Mouse (Mus musculus) MEL (cell line): Measurements from ENCODE around the gene Ncoa3. TPM values are rescaled to one million over a fixed set of nuclear protein-coding genes. Genes with fewer than 3 reads are reported as not detected.

Source experiments
- DNase-seq: peaks from one replicate; pipeline ENCODE4 v3.0.0; 2011; ENCODE audit warnings: low read depth, low spot score
- H3K27ac ChIP-seq: 2 replicates; pipeline ENCODE4 v1.5.1; 2012; ENCODE audit warnings: low read depth, mild to moderate bottlenecking, control low read depth, low read length, moderate library complexity; ENCODE audit not compliant: control insufficient read depth
- H3K27me3 ChIP-seq, 2 experiments: fragments of 150-350 bp in 1 of 2; sonication (generic) in 1 of 2; 2 replicates each; pipeline ENCODE4 v1.6.1; 2012; ENCODE audit warnings: low read length in 2 of 2, mild to moderate bottlenecking in 2 of 2, improper control_type of control experiment in 1 of 2, moderate library complexity in 1 of 2; ENCODE audit not compliant: insufficient read depth in 2 of 2, control insufficient read depth in 1 of 2
- H3K36me3 ChIP-seq, 2 experiments: 2 replicates each; pipeline ENCODE4 v1.6.1; 2012 to 2014; ENCODE audit warnings: low read length in 2 of 2, improper control_type of control experiment in 1 of 2, inconsistent platforms in 1 of 2, mild to moderate bottlenecking in 1 of 2; ENCODE audit not compliant: insufficient read depth in 2 of 2, control insufficient read depth in 1 of 2
- H3K4me1 ChIP-seq, 2 experiments: fragments of 150-350 bp in 1 of 2; sonication (generic) in 1 of 2; 2 replicates each; pipeline ENCODE4 v1.6.1; 2012; ENCODE audit warnings: low read length in 2 of 2, improper control_type of control experiment in 1 of 2, mild to moderate bottlenecking in 1 of 2; ENCODE audit not compliant: insufficient read depth in 2 of 2, control insufficient read depth in 1 of 2
- H3K4me3 ChIP-seq, 2 experiments: fragments of 150-350 bp in 1 of 2; sonication (generic) in 1 of 2; 2 replicates each; pipeline ENCODE4 v1.5.1; 2012; ENCODE audit warnings: low read depth in 2 of 2, low read length in 2 of 2, mild to moderate bottlenecking in 2 of 2, moderate library complexity in 2 of 2, control low read depth in 1 of 2, improper control_type of control experiment in 1 of 2; ENCODE audit not compliant: control insufficient read depth in 1 of 2, insufficient read depth in 1 of 2
- H3K79me2 ChIP-seq: 2 replicates; pipeline ENCODE4 v1.6.1; 2012; ENCODE audit warnings: mild to moderate bottlenecking, low read length, moderate library complexity; ENCODE audit not compliant: control insufficient read depth, poor library complexity, insufficient read depth
- H3K9ac ChIP-seq: 2 replicates; pipeline ENCODE4 v1.6.1; 2012; ENCODE audit warnings: low read depth, mild to moderate bottlenecking, control low read depth, low read length, moderate library complexity; ENCODE audit not compliant: control insufficient read depth, poor library complexity, severe bottlenecking
- H3K9me3 ChIP-seq: fragments of 150-350 bp; sonication (generic); replicated peaks from 2 replicates; pipeline ENCODE4 v1.6.1; 2012; ENCODE audit warnings: mild to moderate bottlenecking, low read length, improper control_type of control experiment, moderate library complexity; ENCODE audit not compliant: insufficient read depth
- BHLHE40 ChIP-seq: IDR thresholded peaks from 2 replicates; pipeline ENCODE4 v1.6.1; 2012; ENCODE audit warnings: low read depth, mild to moderate bottlenecking, inconsistent platforms, low read length, improper control_type of control experiment, borderline replicate concordance
- CHD1 ChIP-seq: IDR thresholded peaks from 2 replicates; pipeline ENCODE4 v1.6.1; 2012; ENCODE audit warnings: low read depth, mild to moderate bottlenecking, inconsistent platforms, low read length, improper control_type of control experiment
- EP300 ChIP-seq, 2 experiments: IDR thresholded peaks; 2 replicates each; pipeline ENCODE4 v1.6.1; 2011; ENCODE audit warnings: improper control_type of control experiment in 2 of 2, low read length in 2 of 2, low read depth in 1 of 2, mild to moderate bottlenecking in 1 of 2
- HCFC1 ChIP-seq: IDR thresholded peaks from 2 replicates; pipeline ENCODE4 v1.6.1; 2012; ENCODE audit warnings: low read depth, mild to moderate bottlenecking, inconsistent platforms, low read length, improper control_type of control experiment, moderate library complexity
- JUND ChIP-seq: IDR thresholded peaks from 2 replicates; pipeline ENCODE4 v1.6.1; 2011; ENCODE audit warnings: low read depth, mild to moderate bottlenecking, improper control_type of control experiment, low read length
- KAT2A ChIP-seq: conservative IDR thresholded peaks from 2 replicates; pipeline ENCODE4 v1.6.1; 2012; ENCODE audit warnings: low read depth, low read length, improper control_type of control experiment, inconsistent platforms
- MAX ChIP-seq: IDR thresholded peaks from 2 replicates; pipeline ENCODE4 v1.6.1; 2011; ENCODE audit warnings: low read length, improper control_type of control experiment
- MAZ ChIP-seq: IDR thresholded peaks from 2 replicates; pipeline ENCODE4 v1.6.1; 2012; ENCODE audit warnings: low read depth, mild to moderate bottlenecking, inconsistent platforms, low read length, improper control_type of control experiment
- MEF2A ChIP-seq: IDR thresholded peaks from 2 replicates; pipeline ENCODE4 v1.6.1; 2014; ENCODE audit warnings: low read depth, mild to moderate bottlenecking, inconsistent platforms, low read length, improper control_type of control experiment; ENCODE audit not compliant: poor library complexity, insufficient replicate concordance, severe bottlenecking; ENCODE audit errors: extremely low read depth
- MXI1 ChIP-seq: IDR thresholded peaks from 2 replicates; pipeline ENCODE4 v1.6.1; 2011; ENCODE audit warnings: mild to moderate bottlenecking, low read depth, low read length, improper control_type of control experiment
- NELFE ChIP-seq: IDR thresholded peaks from 2 replicates; pipeline ENCODE4 v1.6.1; 2011; ENCODE audit warnings: low read depth, low read length, improper control_type of control experiment
- NRF1 ChIP-seq: IDR thresholded peaks from 2 replicates; pipeline ENCODE4 v1.6.1; 2014; ENCODE audit warnings: low read depth, mild to moderate bottlenecking, inconsistent platforms, low read length, improper control_type of control experiment, moderate library complexity; ENCODE audit not compliant: poor library complexity, insufficient read depth, severe bottlenecking
- POLR2A ChIP-seq, 2 experiments: IDR thresholded peaks; 2 replicates each; pipeline ENCODE4 v1.6.1; 2011 to 2012; ENCODE audit warnings: low read length in 2 of 2, mild to moderate bottlenecking in 2 of 2, control low read depth in 1 of 2, improper control_type of control experiment in 1 of 2, low read depth in 1 of 2, moderate library complexity in 1 of 2; ENCODE audit not compliant: control insufficient read depth in 1 of 2, insufficient read depth in 1 of 2, poor library complexity in 1 of 2
- POLR2AphosphoS2 ChIP-seq: IDR thresholded peaks from 2 replicates; pipeline ENCODE4 v1.6.1; 2011; ENCODE audit warnings: low read length, improper control_type of control experiment
- POLR2AphosphoS5 ChIP-seq: IDR thresholded peaks from 2 replicates; pipeline ENCODE4 v1.6.1; 2012; ENCODE audit warnings: low read depth, borderline replicate concordance, mild to moderate bottlenecking, inconsistent platforms, low read length, moderate library complexity, mixed read lengths
- RCOR1 ChIP-seq: IDR thresholded peaks from 2 replicates; pipeline ENCODE4 v1.6.1; 2012; ENCODE audit warnings: low read depth, mild to moderate bottlenecking, inconsistent platforms, low read length, improper control_type of control experiment
- TBP ChIP-seq: IDR thresholded peaks from 2 replicates; pipeline ENCODE4 v1.8.0; 2011; ENCODE audit warnings: low read depth, low read length, improper control_type of control experiment
- TCF12 ChIP-seq: IDR thresholded peaks from 2 replicates; pipeline ENCODE4 v1.6.1; 2014; ENCODE audit warnings: low read depth, mild to moderate bottlenecking, inconsistent platforms, low read length, improper control_type of control experiment, moderate library complexity
- UBTF ChIP-seq: IDR thresholded peaks from 2 replicates; pipeline ENCODE4 v1.6.1; 2012; ENCODE audit warnings: low read depth, mild to moderate bottlenecking, inconsistent platforms, low read length, improper control_type of control experiment, moderate library complexity, borderline replicate concordance; ENCODE audit not compliant: insufficient read depth
- USF1 ChIP-seq: IDR thresholded peaks from 2 replicates; pipeline ENCODE4 v1.6.1; 2014; ENCODE audit warnings: low read depth, mild to moderate bottlenecking, inconsistent platforms, low read length, improper control_type of control experiment, moderate library complexity
- USF2 ChIP-seq, 2 experiments: IDR thresholded peaks; 2 replicates each; pipeline ENCODE4 v1.6.1; 2011 to 2012; ENCODE audit warnings: improper control_type of control experiment in 2 of 2, low read length in 2 of 2, borderline replicate concordance in 1 of 2, inconsistent platforms in 1 of 2, low read depth in 1 of 2, mild to moderate bottlenecking in 1 of 2; ENCODE audit not compliant: insufficient read depth in 1 of 2
- ZMIZ1 ChIP-seq: IDR thresholded peaks from 2 replicates; pipeline ENCODE4 v1.6.1; 2012; ENCODE audit warnings: low read depth, mild to moderate bottlenecking, inconsistent platforms, low read length, improper control_type of control experiment, moderate library complexity
- ZNF384 ChIP-seq: IDR thresholded peaks from 2 replicates; pipeline ENCODE4 v1.6.1; 2012; ENCODE audit warnings: low read depth, mild to moderate bottlenecking, inconsistent platforms, low read length, improper control_type of control experiment
- polyA plus RNA-seq, 2 experiments: library from polyadenylated mRNA; stranded (reverse) in 1 of 2; unstranded in 1 of 2; fragments of >175 nt in 1 of 2; fragments of >200 nt in 1 of 2; gene quantifications; 2 replicates each; pipeline versions ENCODE4 v1.2.1 to v1.2.4; 2012; ENCODE audit warnings: low replicate concordance in 2 of 2, low read depth in 1 of 2; ENCODE audit not compliant: insufficient read length in 2 of 2, insufficient read depth in 1 of 2, missing spikeins in 1 of 2
- total RNA-seq: library from RNA; depleted of rRNA; stranded (reverse); fragments of 300-350 nt; gene quantifications from 2 replicates; pipeline ENCODE4 v1.2.3, GENCODE M21; 2012; rRNA removed

The Ncoa3 gene
- 5.7 and 6.7 TPM in 2 replicates for total RNA-seq
- polyA plus RNA-seq: 10 to 100 TPM; 10.3 to 19.8 TPM

DNA sequence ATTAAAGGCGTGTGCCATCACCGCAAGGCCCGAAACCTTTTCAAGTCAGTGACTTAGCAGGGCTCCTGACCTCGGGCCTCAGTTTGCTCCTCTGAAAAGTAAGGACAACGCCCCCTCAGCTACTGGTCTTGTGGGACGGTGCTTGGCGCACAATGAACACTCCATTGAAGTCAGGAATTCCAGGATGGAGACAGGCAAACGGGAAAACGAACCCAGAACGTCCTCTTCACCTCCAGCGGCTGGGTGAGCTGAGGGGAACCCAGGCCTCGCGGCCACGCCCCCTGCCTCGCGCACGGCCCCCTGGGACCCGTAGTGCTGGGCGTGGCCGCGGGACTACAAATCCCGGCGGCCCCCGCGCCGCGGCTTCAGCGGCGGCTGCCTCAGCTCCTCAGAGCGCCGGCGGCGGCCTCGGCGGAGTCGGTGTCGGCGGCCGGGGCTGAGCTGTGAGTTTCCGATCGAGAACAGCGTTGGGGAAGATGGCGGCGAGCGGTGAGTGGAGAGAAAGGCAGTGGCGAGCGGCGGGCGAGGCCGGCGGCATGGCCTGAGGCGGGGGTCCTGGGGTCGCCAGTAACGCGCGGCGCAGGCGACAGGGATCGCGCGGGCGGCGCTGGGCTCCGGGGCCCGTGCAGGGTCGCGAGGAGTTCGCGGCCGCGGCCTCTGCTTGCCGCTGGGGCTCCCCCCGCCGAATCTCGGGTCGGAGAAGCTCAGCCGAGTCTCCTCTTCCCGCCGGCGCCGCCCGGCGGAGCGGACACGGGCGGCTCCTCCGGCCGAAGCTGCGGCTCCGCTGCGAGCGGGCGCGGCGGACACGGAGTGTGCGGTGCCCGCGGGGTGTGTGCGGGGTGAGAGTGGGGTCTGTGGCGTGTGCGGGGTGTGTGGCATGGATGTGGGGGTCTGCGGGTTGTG, at the start of gene Ncoa3:
Gene Ncoa3 (plus strand): TSS at position 367 of the 903 bp plus-strand sequence.
- H3K9ac ChIP-seq: peak within 1 kb of the TSS; percentile 80
- TF ChIP-seq POLR2AphosphoS2: peak; percentile 92
- TF ChIP-seq UBTF: no peak
- peak; percentile 47 for TF ChIP-seq NRF1
- peak; percentile 93 for TF ChIP-seq ZMIZ1
- peak; percentile 31; the same call in 1 of the 2 replicates for TF ChIP-seq MAX
- TF ChIP-seq EP300 (IDR thresholded peaks at IDR 0.05; ENCODE audit: low read depth in 1 of 2, low read length in 2 of 2): peak in 1 of 2 experiments; percentile 22; a peak in 1 of 4 replicates
- TF ChIP-seq HCFC1: peak; percentile 95
- peak; percentile 73 for TF ChIP-seq TCF12
- TF ChIP-seq ZNF384: peak; percentile 12; the same call in 1 of the 2 replicates
- TF ChIP-seq JUND: no peak
- TF ChIP-seq RCOR1: 0 out of 2 replicates have a peak, but pooled peaks have one; percentile 14
- TF ChIP-seq CHD1: peak; percentile 87; the same call in 1 of the 2 replicates
- peak; percentile 35; the same call in 1 of the 2 replicates for TF ChIP-seq USF1
- TF ChIP-seq MEF2A: no peak
- TF ChIP-seq POLR2A (IDR thresholded peaks at IDR 0.05; ENCODE audit: control insufficient read depth in 1 of 2, insufficient read depth in 1 of 2, low read depth in 1 of 2, low read length in 2 of 2, poor library complexity in 1 of 2): peak; percentile 97 to 99
- TF ChIP-seq TBP: peak; percentile 56; the same call in 1 of the 2 replicates
- peak; percentile 97 for TF ChIP-seq NELFE
- no peak for TF ChIP-seq POLR2AphosphoS5
- TF ChIP-seq MXI1: peak; percentile 83
- TF ChIP-seq KAT2A: peak; percentile 85
- TF ChIP-seq MAZ: peak; percentile 42; the same call in 1 of the 2 replicates
- TF ChIP-seq USF2 (IDR thresholded peaks at IDR 0.05; ENCODE audit: borderline replicate concordance in 1 of 2, insufficient read depth in 1 of 2, low read depth in 1 of 2, low read length in 2 of 2): no peak
- TF ChIP-seq BHLHE40: no peak
- peak; percentile 95 for DNase-seq
- H3K27me3 ChIP-seq: peaks cover 0 to 2% of the 10 kb centered on the region in 2 experiments; a peak in 1 of 4 replicates
- peaks cover 17% of the 10 kb centered on the region for H3K79me2 ChIP-seq
- peak within 1 kb of the TSS; percentile 78 to 81 for H3K4me3 ChIP-seq
- peaks cover 0 to 13% of the 10 kb centered on the region in 2 experiments; a peak in 2 of 4 replicates for H3K36me3 ChIP-seq
- peak within 1 kb of the TSS; percentile 48 for H3K27ac ChIP-seq
- H3K9me3 ChIP-seq: no peaks in the 10 kb centered on the region
- peaks cover 5 to 12% of the 10 kb centered on the region in 2 experiments for H3K4me1 ChIP-seq
